Mouse (Mus musculus): ENCODE measurements around the gene Fam131a. TPM values are rescaled to one million over a fixed set of nuclear protein-coding genes. Genes with fewer than 3 reads are reported as not detected.

Gene Fam131a
- total RNA-seq, 1 experiment: 1.9 TPM

DNA sequence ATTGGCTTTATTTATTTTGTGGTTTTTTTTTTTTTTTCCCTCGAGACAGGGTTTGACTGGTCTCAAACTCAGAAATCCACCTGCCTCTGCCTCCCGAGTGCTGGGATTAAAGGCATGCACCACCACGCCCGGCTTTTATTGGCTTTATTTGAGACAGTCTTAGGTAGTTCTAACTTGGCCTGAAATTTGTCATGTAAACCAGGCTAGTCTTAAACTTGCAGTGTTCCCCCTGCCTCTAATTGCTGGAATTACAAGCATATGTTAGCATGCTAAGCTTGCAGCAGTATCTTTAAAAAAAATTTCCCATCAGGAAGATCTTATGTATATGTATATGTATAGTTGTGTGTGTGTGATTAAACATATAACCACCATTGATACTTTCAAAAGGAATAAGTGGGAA, 16.3 kb upstream of the Fam131a start:
- peaks cover 0 to 8% of the 10 kb centered on the region in 2 experiments; a peak in 1 of 4 replicates for H3K4me1 ChIP-seq (ENCODE audit: control insufficient read depth in 2 of 2, insufficient read depth in 2 of 2, low read length in 2 of 2, poor library complexity in 1 of 2)
- TF ChIP-seq HCFC1 (IDR thresholded peaks at IDR 0.05; ENCODE audit: borderline replicate concordance, insufficient read depth, low read length): no peak
- no peak for TF ChIP-seq MAFK (IDR thresholded peaks at IDR 0.05; ENCODE audit: insufficient read depth, low read depth, low read length)
- TF ChIP-seq ZC3H11A (IDR thresholded peaks at IDR 0.05; ENCODE audit: borderline replicate concordance, low read depth, low read length): no peak
- TF ChIP-seq CHD2 (IDR thresholded peaks at IDR 0.05; ENCODE audit: low read depth, low read length): no peak
- no peak for TF ChIP-seq ZNF384 (IDR thresholded peaks at IDR 0.05; ENCODE audit: low read depth, low read length)
- DNase-seq (ENCODE audit: low read depth, low spot score): no peak

DNA sequence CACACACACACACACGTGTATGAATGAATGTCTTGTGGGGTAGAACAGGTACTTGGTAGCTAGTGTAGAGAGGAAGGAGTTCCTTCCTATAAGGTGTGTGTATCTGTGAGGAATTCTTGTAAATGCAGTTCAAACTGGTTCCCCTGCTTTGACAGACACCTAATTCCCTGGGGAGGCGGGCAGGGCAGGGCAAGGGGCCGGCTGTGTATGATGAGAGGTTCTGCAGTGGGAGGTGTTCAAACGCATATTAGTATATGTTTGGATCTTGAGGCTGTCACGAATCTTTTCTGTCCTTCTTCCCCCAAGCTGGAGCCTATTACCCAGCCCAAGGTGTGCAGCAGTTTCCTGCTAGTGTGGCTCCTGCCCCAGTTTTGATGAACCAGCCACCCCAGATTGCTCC, 15.7 kb upstream of the Fam131a start:
- Histone ChIP-seq H3K4me3 (ENCODE audit: insufficient read depth in 1 of 2, low read depth in 1 of 2, low read length in 2 of 2, poor library complexity in 1 of 2, severe bottlenecking in 1 of 2) (no peak overlapping the region), H3K27ac (ENCODE audit: insufficient read depth, low read depth, low read length, poor library complexity, severe bottlenecking) (no peak overlapping the region), H3K9me3 (ENCODE audit: control insufficient read depth, insufficient read depth, low read depth, low read length) (no peaks in the 10 kb centered on the region), H3K4me1 (ENCODE audit: control insufficient read depth in 2 of 2, insufficient read depth in 2 of 2, low read length in 2 of 2, poor library complexity in 1 of 2) (peaks cover 0 to 6% of the 10 kb centered on the region in 2 experiments; a peak in 1 of 4 replicates), H3K9ac (ENCODE audit: insufficient read depth, low read depth, low read length, poor library complexity, severe bottlenecking) (no peak overlapping the region), H3K36me3 (ENCODE audit: control insufficient read depth, insufficient read depth, low read length, poor library complexity, severe bottlenecking) (peaks cover 70% of the 10 kb centered on the region)
- no peak for DNase-seq (ENCODE audit: low read depth, low spot score)
- in situ Hi-C loops (cut with MboI; ENCODE audit: low sequenced_read_pairs in 2 of 2, unreplicated experiment in 2 of 2): no loop called here
- no peak for TF ChIP-seq MAFK (IDR thresholded peaks at IDR 0.05; ENCODE audit: insufficient read depth, low read depth, low read length)
- TF ChIP-seq ZNF384 (IDR thresholded peaks at IDR 0.05; ENCODE audit: low read depth, low read length): no peak
- TF ChIP-seq CHD2 (IDR thresholded peaks at IDR 0.05; ENCODE audit: low read depth, low read length): no peak
- TF ChIP-seq HCFC1 (IDR thresholded peaks at IDR 0.05; ENCODE audit: borderline replicate concordance, insufficient read depth, low read length): no peak
- TF ChIP-seq ZC3H11A (IDR thresholded peaks at IDR 0.05; ENCODE audit: borderline replicate concordance, low read depth, low read length): no peak

More for the DNA sequence above, 16.3 kb upstream of the Fam131a start:
- Histone ChIP-seq H3K36me3 (ENCODE audit: control insufficient read depth, insufficient read depth, low read length, poor library complexity, severe bottlenecking) (peaks cover 65% of the 10 kb centered on the region), H3K4me3 (ENCODE audit: insufficient read depth in 1 of 2, low read depth in 1 of 2, low read length in 2 of 2, poor library complexity in 1 of 2, severe bottlenecking in 1 of 2) (no peak overlapping the region), H3K27ac (ENCODE audit: insufficient read depth, low read depth, low read length, poor library complexity, severe bottlenecking) (no peak overlapping the region), H3K9ac (ENCODE audit: insufficient read depth, low read depth, low read length, poor library complexity, severe bottlenecking) (no peak overlapping the region), H3K9me3 (ENCODE audit: control insufficient read depth, insufficient read depth, low read depth, low read length) (no peaks in the 10 kb centered on the region)
- in situ Hi-C loops (cut with MboI; ENCODE audit: low sequenced_read_pairs in 2 of 2, unreplicated experiment in 2 of 2): no loop called here

GRCm38 (mm10) chr16:20677974-20678675, 14.9 kb upstream of the Fam131a start:
- Histone ChIP-seq H3K4me3 (ENCODE audit: insufficient read depth in 1 of 2, low read depth in 1 of 2, low read length in 2 of 2, poor library complexity in 1 of 2, severe bottlenecking in 1 of 2) (no peak overlapping the region), H3K9ac (ENCODE audit: insufficient read depth, low read depth, low read length, poor library complexity, severe bottlenecking) (no peak overlapping the region), H3K36me3 (ENCODE audit: control insufficient read depth, insufficient read depth, low read length, poor library complexity, severe bottlenecking) (peaks cover 78% of the 10 kb centered on the region), H3K27ac (ENCODE audit: insufficient read depth, low read depth, low read length, poor library complexity, severe bottlenecking) (no peak overlapping the region), H3K9me3 (ENCODE audit: control insufficient read depth, insufficient read depth, low read depth, low read length) (no peaks in the 10 kb centered on the region), H3K4me1 (ENCODE audit: control insufficient read depth in 2 of 2, insufficient read depth in 2 of 2, low read length in 2 of 2, poor library complexity in 1 of 2) (peaks cover 0 to 6% of the 10 kb centered on the region in 2 experiments; a peak in 1 of 4 replicates)
- DNase-seq (ENCODE audit: low read depth, low spot score): no peak
- TF ChIP-seq MAFK (IDR thresholded peaks at IDR 0.05; ENCODE audit: insufficient read depth, low read depth, low read length) (no peak), ZNF384 (IDR thresholded peaks at IDR 0.05; ENCODE audit: low read depth, low read length) (no peak), CHD2 (IDR thresholded peaks at IDR 0.05; ENCODE audit: low read depth, low read length) (no peak), HCFC1 (IDR thresholded peaks at IDR 0.05; ENCODE audit: borderline replicate concordance, insufficient read depth, low read length) (no peak), ZC3H11A (IDR thresholded peaks at IDR 0.05; ENCODE audit: borderline replicate concordance, low read depth, low read length) (no peak)
- in situ Hi-C loops (cut with MboI; ENCODE audit: low sequenced_read_pairs in 2 of 2, unreplicated experiment in 2 of 2): no loop called here

DNA sequence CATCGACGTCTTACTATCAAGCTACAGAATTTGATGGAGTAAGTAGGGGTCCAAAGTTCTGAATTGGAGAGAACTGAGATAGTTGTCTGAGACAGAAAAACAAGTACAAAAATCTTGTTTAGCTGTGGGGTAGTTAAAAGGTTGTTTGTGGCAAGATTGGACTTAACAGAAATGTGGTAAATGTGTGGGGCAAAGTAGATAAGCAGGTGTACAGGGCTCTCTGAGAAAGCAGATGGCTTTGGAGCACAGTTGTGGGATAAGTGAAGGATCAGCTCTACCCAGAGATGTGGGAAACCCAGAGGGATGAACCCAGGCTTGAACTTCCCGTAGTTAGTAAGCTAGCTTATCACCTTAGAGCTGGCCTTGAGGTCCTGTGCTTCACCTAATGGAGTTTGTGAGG, 2.3 kb upstream of the Fam131a start:
- no peak overlapping the region for H3K4me3 ChIP-seq (ENCODE audit: insufficient read depth in 1 of 2, low read depth in 1 of 2, low read length in 2 of 2, poor library complexity in 1 of 2, severe bottlenecking in 1 of 2)
- DNase-seq (ENCODE audit: low read depth, low spot score): no peak
- H3K27ac ChIP-seq (ENCODE audit: insufficient read depth, low read depth, low read length, poor library complexity, severe bottlenecking): no peak overlapping the region
- no peak for TF ChIP-seq MAFK (IDR thresholded peaks at IDR 0.05; ENCODE audit: insufficient read depth, low read depth, low read length)
- TF ChIP-seq HCFC1 (IDR thresholded peaks at IDR 0.05; ENCODE audit: borderline replicate concordance, insufficient read depth, low read length): no peak
- TF ChIP-seq ZNF384 (IDR thresholded peaks at IDR 0.05; ENCODE audit: low read depth, low read length): no peak
- TF ChIP-seq CHD2 (IDR thresholded peaks at IDR 0.05; ENCODE audit: low read depth, low read length): no peak
- TF ChIP-seq ZC3H11A (IDR thresholded peaks at IDR 0.05; ENCODE audit: borderline replicate concordance, low read depth, low read length): no peak
- in situ Hi-C loops (cut with MboI; ENCODE audit: low sequenced_read_pairs in 2 of 2, unreplicated experiment in 2 of 2): no loop called here
- H3K4me1 ChIP-seq (ENCODE audit: control insufficient read depth in 2 of 2, insufficient read depth in 2 of 2, low read length in 2 of 2, poor library complexity in 1 of 2): peaks cover 1 to 17% of the 10 kb centered on the region in 2 experiments; a peak in 3 of 4 replicates
- no peak overlapping the region for H3K9ac ChIP-seq (ENCODE audit: insufficient read depth, low read depth, low read length, poor library complexity, severe bottlenecking)
- peaks cover 51% of the 10 kb centered on the region for H3K36me3 ChIP-seq (ENCODE audit: control insufficient read depth, insufficient read depth, low read length, poor library complexity, severe bottlenecking)
- H3K9me3 ChIP-seq (ENCODE audit: control insufficient read depth, insufficient read depth, low read depth, low read length): no peaks in the 10 kb centered on the region
